ENCODE assay signal across 7 mouse cellular contexts in genomic region chr7:89404734-89405440, GRCm38 (mm10). TPM values are rescaled to one million over a fixed set of nuclear protein-coding genes. Genes with fewer than 3 reads are reported as not detected.
DNase-seq lines count a peak whose midpoint lies in the region; ATAC-seq and TF ChIP-seq lines count a peak whose summit lies in the region.

No protein-coding gene starts in this region.

- peak overlapping the region; percentile 99 for H3K4me2 ChIP-seq in embryonic facial prominence, embryonic 14.5 days (ENCODE audit: low read depth, low read length)
- peak overlapping the region; percentile 89 for H3K4me2 ChIP-seq in heart, embryonic 15.5 days

- ATAC-seq in embryonic facial prominence, embryonic 14.5 days (ENCODE audit: low read depth), result no peak
- ATAC-seq in heart, embryonic 15.5 days (replicated peaks; ENCODE audit: insufficient number of reproducible peaks, insufficient read depth, low FRiP score, low read depth), result no peak; the same call in 1 of the 2 replicates
- 0 out of 2 replicates have a peak, but pooled peaks have one; percentile 3 for ATAC-seq in megakaryocyte, adult 5-6 weeks (ENCODE audit: poor library complexity, severe bottlenecking)

- peak; percentile 29 for DNase-seq in MN1 (ENCODE audit: low spot score)
- DNase-seq in embryonic facial prominence, embryonic 14.5 days (ENCODE audit: low spot score), result no peak
- peak; percentile 67 to 71 for DNase-seq in kidney, postnatal 36 days
- peak; percentile 3 to 5 for DNase-seq in thymus, postnatal 36 days

- H3K27me3 ChIP-seq in E14TG2a.4 (ENCODE audit: insufficient read depth, low read length), result peaks cover 55% of the 10 kb centered on the region
- H3K27me3 ChIP-seq in embryonic facial prominence, embryonic 14.5 days (replicated peaks; ENCODE audit: control insufficient read depth, insufficient read depth, low read length), result no peaks in the 10 kb centered on the region
- no peaks in the 10 kb centered on the region for H3K27me3 ChIP-seq in heart, embryonic 15.5 days

- 1% methylated on average over 23 of the region's 35 CpGs for WGBS in embryonic facial prominence, embryonic 14.5 days
- WGBS in heart, embryonic 15.5 days, result under 1% methylated on average over 35 of the region's 35 CpGs

- peaks cover 13% of the 10 kb centered on the region for H3K4me1 ChIP-seq in E14TG2a.4 (replicated peaks; ENCODE audit: low read depth, low read length)
- H3K4me1 ChIP-seq in embryonic facial prominence, embryonic 14.5 days (ENCODE audit: control insufficient read depth, insufficient read depth, low read length), result no peaks in the 10 kb centered on the region
- peaks cover 19% of the 10 kb centered on the region for H3K4me1 ChIP-seq in heart, embryonic 15.5 days (replicated peaks)

- H3K36me3 ChIP-seq in E14TG2a.4 (ENCODE audit: insufficient read depth, low read length), result peaks cover 14% of the 10 kb centered on the region
- peaks cover 14% of the 10 kb centered on the region for H3K36me3 ChIP-seq in embryonic facial prominence, embryonic 14.5 days (ENCODE audit: control insufficient read depth, insufficient read depth, low read length)
- H3K36me3 ChIP-seq in heart, embryonic 15.5 days, result peaks cover 8% of the 10 kb centered on the region; the same call in 1 of the 2 replicates

- H3K9ac ChIP-seq in embryonic facial prominence, embryonic 14.5 days (ENCODE audit: low read depth, low read length), result peak overlapping the region; percentile 85
- H3K9ac ChIP-seq in heart, embryonic 15.5 days, result peak overlapping the region; percentile 92

- peak overlapping the region; percentile 77 for H3K27ac ChIP-seq in embryonic facial prominence, embryonic 14.5 days (replicated peaks; ENCODE audit: low read depth, low read length)
- peak overlapping the region; percentile 91 for H3K27ac ChIP-seq in heart, embryonic 15.5 days

- peak overlapping the region; percentile 91 for H3K4me3 ChIP-seq in E14TG2a.4 (replicated peaks; ENCODE audit: low read length)
- peak overlapping the region; percentile 85 for H3K4me3 ChIP-seq in embryonic facial prominence, embryonic 14.5 days (ENCODE audit: low read depth, low read length)
- H3K4me3 ChIP-seq in heart, embryonic 15.5 days, result peak overlapping the region; percentile 90

- TF ChIP-seq CTCF in E14TG2a.4 (conservative IDR thresholded peaks at IDR 0.05; ENCODE audit: low read length), result no peak

- H3K9me3 ChIP-seq in E14TG2a.4 (ENCODE audit: low read length), result peaks cover 8% of the 10 kb centered on the region; the same call in 1 of the 2 replicates
- no peaks in the 10 kb centered on the region for H3K9me3 ChIP-seq in embryonic facial prominence, embryonic 14.5 days (ENCODE audit: control insufficient read depth, low read length)
- H3K9me3 ChIP-seq in heart, embryonic 15.5 days (replicated peaks), result no peaks in the 10 kb centered on the region

RNA-seq across cellular contexts. Expression of gene Fzd4, which starts 0.7 kb away (rescaled TPM):
- polyA plus RNA-seq in embryonic facial prominence, embryonic 14.5 days (2014; fragmentation: Nextera tagmentation; extraction: Ambion mirVana), result 20.2 and 21.8 TPM in 2 replicates
- 9.3 and 10.0 TPM in 2 replicates for polyA plus RNA-seq in heart, embryonic 15.5 days (2015; fragmentation: Nextera tagmentation; extraction: Ambion mirVana)
- total RNA-seq in megakaryocyte, adult 5-6 weeks (2015), result 4.8 TPM in 2 replicates
- total RNA-seq in megakaryocyte, adult 5-6 weeks (2017), result 4.0 and 5.0 TPM in 2 replicates

RNA-seq across cellular contexts. Expression of gene Tmem135, which starts 0.9 kb away (rescaled TPM):
- polyA plus RNA-seq in embryonic facial prominence, embryonic 14.5 days (2014; fragmentation: Nextera tagmentation; extraction: Ambion mirVana), result 18.8 and 21.4 TPM in 2 replicates
- 25.8 and 26.1 TPM in 2 replicates for polyA plus RNA-seq in heart, embryonic 15.5 days (2015; fragmentation: Nextera tagmentation; extraction: Ambion mirVana)
- total RNA-seq in megakaryocyte, adult 5-6 weeks (2015), result 29.9 and 31.6 TPM in 2 replicates
- total RNA-seq in megakaryocyte, adult 5-6 weeks (2017), result 18.7 and 26.5 TPM in 2 replicates
